Mouse (Mus musculus) layer of hippocampus, adult 9-11 months (tissue): ENCODE measurements around the gene Klhl26.

Experiments used
- DNase-seq: peaks from one replicate; pipeline ENCODE4 v3.0.0; 2022

Klhl26 gene

DNA sequence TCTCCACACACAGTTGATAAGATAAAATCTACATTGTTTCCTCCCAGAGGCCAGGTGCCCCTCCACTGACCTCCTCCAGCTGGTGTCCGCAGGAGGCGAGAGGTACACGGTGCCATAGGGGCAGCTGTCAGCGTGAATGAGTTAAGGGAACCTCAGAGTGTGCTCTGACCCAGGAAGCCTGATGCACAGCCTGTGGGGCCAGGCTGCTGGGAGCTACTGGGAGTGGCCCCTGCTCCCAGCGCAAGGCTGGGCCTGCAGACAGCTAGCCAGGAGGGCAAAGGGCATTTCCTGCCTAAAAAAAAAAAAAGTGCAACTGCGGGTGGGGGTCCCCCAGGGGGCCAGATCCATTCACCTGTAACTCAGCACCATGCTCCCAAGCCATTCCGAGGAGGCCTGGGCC is 71.6 kb downstream of the Klhl26 start:
- no peak for DNase-seq

DNA sequence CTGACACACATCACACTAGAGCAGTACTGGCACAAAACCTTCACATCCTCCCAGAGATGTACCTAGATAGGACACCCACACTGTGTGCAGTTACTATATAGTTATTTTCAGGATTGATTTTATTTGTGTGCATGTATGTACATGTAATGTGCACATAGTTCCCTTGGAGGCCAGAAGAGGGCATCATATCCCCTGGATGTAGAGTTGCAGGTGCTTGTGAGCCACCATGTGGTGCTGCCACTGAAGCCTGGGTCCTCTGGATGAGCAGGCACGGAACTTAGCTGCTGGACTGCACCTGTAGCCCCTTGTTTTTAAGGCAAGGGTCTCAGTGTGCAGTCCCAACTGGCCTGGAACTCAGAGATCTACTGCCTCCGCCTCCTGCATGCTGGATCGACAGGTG is 72.6 kb downstream of the Klhl26 start:
- no peak for DNase-seq
